ENCODE assay signal across 10 mouse cellular contexts in genomic region chr4:117390850-117391795, GRCm38 (mm10).
DNase-seq lines count a peak whose midpoint lies in the region; ATAC-seq and TF ChIP-seq lines count a peak whose summit lies in the region.
"Had no signal": no experiment of that assay in that cellular context is flagged by ENCODE, and none has a peak within 500 bp of the region (broad histone marks: within the 10 kb centered on the region; RNA-seq: fewer than 3 reads in every experiment).

No protein-coding gene starts in this region.

- H3K9ac ChIP-seq in lung, postnatal 0 days (replicated peaks; ENCODE audit: low read depth): no peak overlapping the region
- H3K9ac ChIP-seq in limb, embryonic 13.5 days: no peak overlapping the region

- DNase-seq in heart, embryonic 10.5 days (ENCODE audit: low spot score): no peak
- DNase-seq in heart, adult 9 months (ENCODE audit: low spot score in 2 of 2): no peak
- DNase-seq in lung, postnatal 0 days (ENCODE audit: low spot score): no peak
- DNase-seq in lung, adult 2 months: no peak
- DNase-seq in spleen, postnatal 4 days (ENCODE audit: low spot score in 2 of 2): no peak
- DNase-seq in T-cell, adult 2 months (ENCODE audit: low spot score): no peak
- no peak for DNase-seq in urinary bladder, postnatal 25 days (ENCODE audit: low spot score)
- DNase-seq: cerebellum, adult 2 months; layer of hippocampus, adult 9-11 months had no signal

- peaks cover 39% of the 10 kb centered on the region for H3K4me1 ChIP-seq in heart, embryonic 10.5 days
- H3K4me1 ChIP-seq in lung, postnatal 0 days (ENCODE audit: insufficient read depth, low read depth, low read length): no peaks in the 10 kb centered on the region
- H3K4me1 ChIP-seq in lung, adult 2 months (ENCODE audit: control insufficient read depth, insufficient read depth, low read length): no peaks in the 10 kb centered on the region
- H3K4me1 ChIP-seq in limb, embryonic 13.5 days: peaks cover 40% of the 10 kb centered on the region

- TF ChIP-seq EP300 in lung, postnatal 0 days (IDR thresholded peaks at IDR 0.05): no peak

- peak overlapping the region; percentile 48 for H3K4me3 ChIP-seq in heart, embryonic 10.5 days
- H3K4me3 ChIP-seq in lung, postnatal 0 days (ENCODE audit: low read depth, low read length): no peak overlapping the region
- no peak overlapping the region for H3K4me3 ChIP-seq in lung, adult 2 months (replicated peaks; ENCODE audit: extremely low read depth, low read depth, low read length)
- H3K4me3 ChIP-seq in limb, embryonic 13.5 days: peak overlapping the region; percentile 15

- TF ChIP-seq CTCF in lung, postnatal 0 days (IDR thresholded peaks at IDR 0.05): no peak
- TF ChIP-seq CTCF in lung, adult 2 months (IDR thresholded peaks at IDR 0.05; ENCODE audit: insufficient read depth, low read length): no peak

- H3K27ac ChIP-seq in heart, embryonic 10.5 days: no peak overlapping the region; the same call in 1 of the 2 replicates
- no peak overlapping the region for H3K27ac ChIP-seq in lung, postnatal 0 days (ENCODE audit: low read length)
- H3K27ac ChIP-seq in limb, embryonic 13.5 days: 0 out of 2 replicates have a peak overlapping the region, but pooled peaks have one; percentile 61

- TF ChIP-seq POLR2A in lung, adult 2 months (IDR thresholded peaks at IDR 0.05; ENCODE audit: borderline replicate concordance, extremely low read depth, low read depth, low read length): no peak

- H3K4me2 ChIP-seq in lung, postnatal 0 days (replicated peaks; ENCODE audit: low read depth, low read length): peak overlapping the region; percentile 30; the same call in 1 of the 2 replicates
- H3K4me2 ChIP-seq in limb, embryonic 13.5 days (replicated peaks): peak overlapping the region; percentile 58

- no peaks in the 10 kb centered on the region for H3K9me3 ChIP-seq in heart, embryonic 10.5 days
- no peaks in the 10 kb centered on the region for H3K9me3 ChIP-seq in lung, postnatal 0 days (ENCODE audit: low read length)
- H3K9me3 ChIP-seq in limb, embryonic 13.5 days: no peaks in the 10 kb centered on the region

- 23% methylated on average over 22 of the region's 22 CpGs for WGBS in heart, embryonic 10.5 days
- 37% methylated on average over 22 of the region's 22 CpGs for WGBS in lung, postnatal 0 days
- 51% methylated on average over 22 of the region's 22 CpGs for whole genome bisulfite sequencing in lung, adult 2 months
- WGBS in limb, embryonic 13.5 days: 20% methylated on average over 22 of the region's 22 CpGs

- H3K36me3 ChIP-seq in heart, embryonic 10.5 days: no peaks in the 10 kb centered on the region
- H3K36me3 ChIP-seq in lung, postnatal 0 days (ENCODE audit: insufficient read depth, low read length): no peaks in the 10 kb centered on the region
- H3K36me3 ChIP-seq in limb, embryonic 13.5 days: no peaks in the 10 kb centered on the region

- no peak for ATAC-seq in lung, postnatal 0 days
- no peak for ATAC-seq in limb, embryonic 13.5 days (ENCODE audit: low FRiP score, low read depth)

- peaks cover 9% of the 10 kb centered on the region; the same call in 1 of the 2 replicates for H3K27me3 ChIP-seq in heart, embryonic 10.5 days (ENCODE audit: insufficient read depth, poor library complexity, severe bottlenecking)
- H3K27me3 ChIP-seq in lung, postnatal 0 days (replicated peaks; ENCODE audit: insufficient read depth, low read length): no peaks in the 10 kb centered on the region
- peaks cover 19% of the 10 kb centered on the region for H3K27me3 ChIP-seq in limb, embryonic 13.5 days

Comparison
In these comparisons a context has a peak if more than half of its experiments do, and no peak if none do; other contexts are left out.
1. H3K4me3 ChIP-seq: peak in heart, embryonic 10.5 days (single experiment) and limb, embryonic 13.5 days (single experiment); none in lung, postnatal 0 days (single experiment) and lung, adult 2 months (single experiment).